Mouse (Mus musculus) G1E-ER4 (cell line): Measurements from ENCODE around the gene Efhb. TPM values are rescaled to one million over a fixed set of nuclear protein-coding genes. Genes with fewer than 3 reads are reported as not detected.

Source experiments
- GATA1 ChIP-seq: IDR thresholded peaks from one replicate; pipeline ENCODE4 v1.8.0; 2012; ENCODE audit warnings: low read length, inconsistent platforms
- polyA plus RNA-seq: library from polyadenylated mRNA; stranded (reverse); fragments of >175 nt; gene quantifications from 2 replicates; pipeline ENCODE4 v1.2.3, GENCODE M21; 2012

The Efhb gene
- not detected in 2 replicates for polyA plus RNA-seq

DNA sequence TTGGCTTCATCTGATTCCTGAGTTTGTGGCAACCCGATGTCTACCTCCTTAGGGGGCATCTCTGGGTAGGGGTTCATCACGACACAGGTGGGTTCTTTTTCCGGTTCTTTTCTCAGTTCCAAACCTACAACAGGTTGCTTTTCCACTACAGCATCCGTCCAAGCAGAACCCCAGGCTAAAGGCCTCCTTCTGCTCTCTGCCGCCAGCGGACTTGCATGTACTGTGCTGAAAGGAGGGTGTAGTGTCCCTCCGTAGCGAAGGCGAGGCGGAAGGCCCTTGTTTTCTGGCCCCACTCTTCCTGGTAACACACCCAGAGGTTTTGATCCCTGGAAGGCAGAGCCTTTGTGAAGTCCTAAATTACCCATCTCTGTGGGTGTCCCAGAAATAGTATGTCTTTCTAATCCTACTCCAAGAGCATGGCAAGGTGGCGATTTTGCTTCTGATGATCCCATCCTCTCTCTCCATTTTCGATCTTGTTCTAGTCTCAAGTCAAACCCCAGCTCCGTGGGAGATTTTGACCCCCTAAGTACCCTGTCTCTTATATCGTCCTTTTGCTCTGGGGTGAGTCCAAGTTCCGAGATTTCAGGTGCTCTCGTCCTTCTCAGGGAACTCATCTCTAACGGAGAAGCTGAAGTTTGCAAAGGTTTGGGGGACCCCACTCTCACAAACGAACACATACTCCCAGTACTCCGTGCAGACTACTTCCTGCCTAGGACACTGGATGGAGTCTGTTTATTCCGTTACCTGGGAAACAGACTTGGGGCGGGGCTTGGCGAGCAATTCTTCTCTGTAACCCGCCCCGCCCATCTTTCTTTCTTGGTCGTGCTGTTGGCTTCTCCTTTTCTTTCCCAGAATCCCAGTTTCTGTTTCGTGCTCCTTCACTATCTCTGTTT, at the start of gene Efhb:
Gene Efhb (minus strand): TSS at position 719 of the 893 bp plus-strand sequence.
- TF ChIP-seq GATA1, result no peak

DNA sequence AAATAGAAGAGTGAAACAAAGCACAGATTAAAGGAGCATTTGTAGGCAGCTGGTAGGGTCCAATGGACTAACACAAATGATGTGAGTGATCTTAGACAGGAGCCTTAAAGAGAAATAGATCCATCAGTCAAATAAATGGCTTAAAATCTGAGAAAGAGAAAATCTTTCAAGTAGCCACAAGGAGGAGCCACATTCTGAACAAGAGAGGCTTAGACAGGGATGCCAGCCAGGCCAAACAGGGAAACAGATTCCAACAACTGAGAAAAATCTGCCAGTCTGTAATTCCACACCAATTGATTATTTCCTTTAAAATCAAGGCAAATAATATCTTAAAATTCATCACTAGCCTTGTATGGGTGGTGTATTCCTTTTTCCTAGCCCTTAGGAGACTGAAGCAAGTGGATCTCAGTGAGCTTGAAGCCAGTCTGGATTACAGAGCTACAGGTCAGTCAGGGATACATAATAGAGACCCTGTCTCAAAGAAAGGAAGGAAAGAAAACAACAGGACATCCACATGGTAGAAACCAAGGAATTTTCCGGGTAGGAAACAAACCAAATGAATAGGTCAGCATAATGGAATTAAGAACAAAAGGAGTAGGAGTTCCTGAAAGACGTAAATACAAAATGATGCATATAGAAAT, 49.3 kb upstream of the Efhb start:
- no peak for TF ChIP-seq GATA1

DNA sequence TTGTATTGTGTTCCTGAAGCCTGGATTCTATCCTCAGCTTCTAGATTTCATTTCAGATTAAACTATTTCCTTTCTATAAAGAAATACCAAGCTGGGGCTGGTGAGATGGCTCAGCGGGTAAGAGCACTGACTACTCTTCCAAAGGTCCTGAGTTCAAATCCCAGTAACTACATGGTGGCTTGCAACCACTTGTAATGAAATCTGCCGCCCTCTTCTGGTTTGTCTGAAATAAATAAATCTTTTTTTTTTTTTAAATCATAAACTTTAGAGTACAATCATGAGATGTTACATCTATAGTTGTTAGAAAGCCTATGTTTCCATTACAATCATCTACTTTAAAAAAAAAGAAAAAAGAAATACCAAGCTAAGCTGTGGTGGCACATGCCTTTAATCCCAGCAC, 39.8 kb upstream of the Efhb start:
- no peak for TF ChIP-seq GATA1

DNA sequence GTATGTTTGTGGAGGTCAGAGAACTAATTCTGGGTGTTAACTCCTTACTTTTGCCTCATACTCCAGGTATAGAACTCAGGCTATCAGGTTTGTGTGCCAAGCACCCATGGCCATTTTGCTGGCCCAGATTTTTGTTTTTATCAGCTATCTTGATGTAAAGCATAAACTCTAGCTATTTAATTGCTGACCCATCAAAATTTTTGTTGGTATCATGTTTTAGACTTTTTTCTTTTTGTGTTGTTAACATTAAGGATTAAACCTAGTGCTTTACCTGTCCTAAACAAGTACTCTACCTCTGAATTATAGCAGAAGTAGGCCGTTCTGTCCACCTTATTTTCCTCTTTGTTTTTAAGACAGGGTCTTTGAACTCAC, 25.9 kb upstream of the Efhb start:
- no peak for TF ChIP-seq GATA1

DNA sequence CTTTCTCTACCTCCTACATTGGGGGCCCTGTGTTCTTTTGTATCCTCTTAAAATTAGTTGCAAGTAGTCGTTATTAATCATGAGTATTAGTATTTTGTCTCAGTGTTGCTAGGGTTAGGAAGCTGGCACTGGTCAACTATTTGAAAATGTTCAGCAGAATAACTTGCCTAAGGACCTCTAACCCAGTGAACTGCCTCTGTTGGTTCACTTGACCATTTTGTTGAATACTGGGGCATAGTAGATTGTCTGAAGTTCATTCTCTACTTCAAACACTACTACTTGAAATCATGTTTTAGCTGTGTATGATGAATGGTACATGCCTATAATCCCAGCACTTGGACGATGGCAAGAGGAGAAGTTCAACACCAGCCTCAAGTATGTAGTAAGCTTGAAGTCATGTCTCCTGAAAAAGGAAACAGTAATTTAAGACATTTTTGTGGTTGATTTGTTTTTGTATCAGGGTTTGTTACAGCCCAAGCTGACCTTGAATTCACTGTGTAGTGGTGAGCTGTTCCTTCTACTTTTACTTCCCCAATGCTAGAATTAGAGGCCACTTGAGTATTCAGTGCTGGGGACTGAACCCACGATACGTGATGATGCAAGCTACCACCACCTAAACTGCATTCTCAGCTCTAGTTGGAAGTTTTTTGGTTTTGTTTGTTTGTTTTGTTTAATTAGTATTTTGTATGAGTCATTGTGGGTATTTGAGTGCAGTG, 25.3 kb upstream of the Efhb start:
- no peak for TF ChIP-seq GATA1

DNA sequence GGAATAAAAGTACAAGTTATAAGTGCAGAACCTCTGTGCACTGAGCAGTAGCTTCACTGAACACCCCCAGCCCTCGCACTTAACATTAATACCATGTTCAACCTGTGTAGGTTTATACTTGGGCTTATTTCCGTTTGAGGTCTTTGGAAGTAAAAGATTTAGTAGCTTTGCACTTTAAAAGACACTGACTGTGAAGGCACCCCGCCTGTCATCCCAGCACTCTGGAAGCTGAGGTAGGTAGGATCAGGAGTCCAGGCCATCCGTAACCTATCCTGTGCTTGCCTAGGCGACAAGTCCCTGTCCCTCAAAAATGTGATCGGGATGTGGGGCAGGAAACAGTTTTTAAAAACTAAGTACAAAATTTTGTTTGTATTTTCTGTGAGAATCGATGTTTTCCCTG, 17.3 kb upstream of the Efhb start:
- TF ChIP-seq GATA1, result no peak

DNA sequence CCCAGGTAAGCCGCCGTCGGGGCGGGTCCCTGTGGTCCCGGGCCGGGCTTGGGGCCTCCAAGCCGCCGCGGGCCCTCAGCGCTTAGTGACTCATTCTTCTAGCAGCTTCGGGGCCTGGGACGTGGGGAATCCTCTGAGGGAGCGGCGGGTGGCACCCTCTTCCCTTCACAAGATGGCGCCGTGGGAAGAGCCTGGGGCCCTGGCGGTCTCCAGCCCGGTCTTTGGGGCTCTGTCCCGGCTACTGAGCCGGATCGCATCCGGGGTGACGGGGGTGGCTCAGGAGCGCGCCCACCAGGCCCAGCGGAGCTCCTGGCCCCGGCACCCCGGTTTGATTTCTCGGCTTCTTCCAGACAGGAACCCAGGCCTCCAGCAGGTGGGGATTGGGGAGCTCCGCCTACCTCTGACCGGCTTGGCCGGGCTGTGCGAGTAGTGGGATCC, 16.5 kb upstream of the Efhb start:
- TF ChIP-seq GATA1, result no peak

DNA sequence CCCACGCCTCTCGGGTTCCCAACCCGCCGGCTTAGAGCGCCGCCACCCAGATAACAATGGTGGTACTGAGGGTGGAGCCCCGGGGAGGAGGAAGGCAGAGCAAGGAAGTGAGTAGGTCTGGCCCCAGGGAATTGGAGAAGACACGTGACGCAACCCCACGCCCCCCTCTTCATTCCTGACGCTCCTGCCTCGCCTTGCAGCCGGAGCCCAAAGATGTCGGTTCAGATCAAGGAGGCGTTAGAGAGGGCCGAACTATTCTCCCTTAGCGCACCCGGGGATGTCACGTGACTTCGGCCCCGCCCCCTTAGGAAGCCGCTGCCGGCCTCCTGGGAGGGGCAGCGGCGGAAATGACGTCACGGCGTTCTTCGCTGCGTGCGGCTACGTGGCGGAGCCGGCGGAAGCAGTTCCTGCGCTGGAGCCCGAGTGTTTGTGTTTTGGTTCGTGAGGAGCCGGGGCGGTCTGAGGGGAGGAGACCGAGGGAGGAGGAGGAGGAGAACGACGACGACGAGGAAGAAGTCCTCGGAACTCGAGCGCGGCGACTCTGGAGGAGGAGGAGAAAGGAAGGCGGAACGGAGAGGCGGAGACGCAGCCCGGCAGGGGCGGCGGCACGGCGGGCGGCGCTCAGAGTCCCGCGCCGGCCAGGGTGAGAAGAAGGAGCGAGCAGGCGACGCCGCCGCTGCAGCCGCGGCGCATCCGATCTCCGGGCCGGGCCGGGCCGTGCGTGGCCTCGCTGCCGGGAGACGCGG, 15.9 kb upstream of the Efhb start, which contains the start of gene Rab5a:
Gene Rab5a (plus strand): TSS at position 377 of the 746 bp plus-strand sequence.
- no peak for TF ChIP-seq GATA1

DNA sequence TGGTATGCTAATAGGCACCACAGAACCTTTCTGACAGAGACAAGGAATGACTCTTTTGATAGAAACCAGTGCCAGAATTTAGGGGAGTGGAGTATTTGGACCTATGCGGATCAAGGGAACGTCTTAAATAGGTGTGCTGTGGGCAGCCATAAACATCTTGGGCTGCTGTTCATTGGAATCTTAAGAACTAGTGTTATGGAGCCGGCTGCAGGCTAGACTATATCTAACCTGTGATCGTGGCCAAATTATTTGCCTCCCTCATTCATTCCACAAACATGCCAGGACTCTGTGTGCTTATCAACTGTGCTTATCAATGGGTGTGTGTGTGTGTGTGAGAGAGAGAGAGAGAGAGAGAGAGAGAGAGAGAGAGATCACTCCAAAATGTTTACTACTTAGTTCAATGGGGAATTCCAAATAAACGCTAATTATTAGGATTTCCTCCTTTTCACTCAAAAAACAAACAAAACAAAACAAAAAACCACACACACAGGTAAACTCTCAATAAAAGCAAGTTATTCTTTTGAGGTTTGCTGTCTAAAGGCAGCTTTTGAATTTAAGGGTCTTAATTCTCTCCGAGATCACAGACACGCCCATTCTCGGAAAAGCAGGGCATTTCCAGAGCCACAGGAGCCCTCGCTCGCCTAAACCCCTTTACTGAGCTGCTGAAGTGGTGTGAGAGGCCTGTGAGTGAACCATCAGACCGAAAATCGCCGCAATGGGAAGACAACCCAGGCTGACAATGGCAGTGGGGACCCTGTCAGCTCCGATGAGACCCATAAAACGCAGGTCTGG, 15.1 kb upstream of the Efhb start:
- peak; percentile 13 for TF ChIP-seq GATA1

DNA sequence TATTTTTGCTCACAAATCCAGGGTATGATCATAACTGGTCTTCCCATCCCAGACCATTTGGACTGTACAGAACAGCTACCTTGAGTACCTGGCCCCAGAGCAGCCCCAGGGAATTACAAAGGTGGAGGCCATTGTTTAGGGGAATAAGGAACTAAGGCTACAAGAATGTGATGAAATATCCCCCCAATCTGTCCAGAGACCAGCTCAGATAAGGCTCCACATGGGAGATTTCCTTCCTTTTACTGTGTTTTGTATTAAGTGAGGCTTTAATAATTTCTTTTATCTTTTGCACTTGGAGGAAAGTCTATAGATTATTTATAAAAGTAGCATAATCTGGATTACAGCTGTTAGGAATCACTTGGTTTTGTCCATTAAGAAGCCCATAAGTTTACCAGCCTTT, 5.6 kb upstream of the Efhb start:
- TF ChIP-seq GATA1, result no peak

DNA sequence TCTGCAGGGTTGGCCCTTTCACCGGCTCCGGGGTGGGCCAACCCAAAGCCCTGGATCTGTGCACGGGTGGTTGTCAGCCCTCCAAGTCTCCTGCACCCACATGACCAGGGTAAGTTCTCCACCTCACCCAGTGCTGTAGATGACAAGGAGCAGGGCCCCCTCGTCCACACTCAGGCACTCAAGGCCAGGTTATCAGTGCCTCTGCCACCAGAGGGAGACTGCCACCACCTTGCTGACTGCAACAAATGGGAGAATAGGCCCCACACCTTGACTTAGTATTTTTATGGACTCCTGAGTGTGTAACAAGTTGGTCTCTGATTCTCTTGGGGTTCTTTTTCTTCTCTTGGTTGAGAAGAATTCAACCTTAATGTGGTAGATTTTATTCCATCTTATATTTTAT, 2.4 kb upstream of the Efhb start:
- TF ChIP-seq GATA1, result no peak

DNA sequence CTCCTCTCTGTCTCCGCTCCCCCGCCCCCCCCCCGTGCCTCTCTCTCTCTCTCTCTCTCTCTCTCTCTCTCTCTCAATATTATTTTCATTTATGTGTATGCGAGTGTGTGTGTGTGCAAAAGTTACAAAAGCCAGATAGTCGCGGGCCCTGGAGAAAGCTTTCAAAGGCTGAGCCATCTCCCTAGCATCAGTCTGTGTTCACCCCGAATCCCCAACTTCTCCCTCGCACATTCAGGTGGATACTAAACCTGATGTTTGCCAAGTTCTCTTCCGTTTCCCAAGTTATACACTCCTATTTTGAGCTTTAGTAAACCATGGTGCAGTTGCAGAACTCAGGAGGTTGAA, 347 bp upstream of the Efhb start:
- no peak for TF ChIP-seq GATA1

DNA sequence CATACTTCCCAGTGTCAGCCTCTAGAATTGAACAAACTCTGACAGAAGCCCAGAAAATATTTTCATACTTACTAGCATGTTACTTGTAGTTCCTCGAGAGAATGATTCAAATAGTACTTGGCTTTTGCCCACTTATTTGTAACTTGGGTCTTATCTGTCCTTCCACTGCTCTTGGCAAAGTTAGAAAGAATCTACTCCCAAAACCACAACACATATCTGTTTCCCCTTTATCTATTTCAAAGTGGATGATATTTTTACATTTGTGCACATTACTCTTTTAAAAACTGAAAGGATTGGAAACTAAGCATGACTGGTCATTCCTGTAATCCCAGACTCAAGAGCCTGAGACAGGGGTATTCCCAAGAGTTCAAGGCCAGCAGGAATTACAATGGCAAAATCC, 6.4 kb downstream of the Efhb start:
- TF ChIP-seq GATA1, result no peak

DNA sequence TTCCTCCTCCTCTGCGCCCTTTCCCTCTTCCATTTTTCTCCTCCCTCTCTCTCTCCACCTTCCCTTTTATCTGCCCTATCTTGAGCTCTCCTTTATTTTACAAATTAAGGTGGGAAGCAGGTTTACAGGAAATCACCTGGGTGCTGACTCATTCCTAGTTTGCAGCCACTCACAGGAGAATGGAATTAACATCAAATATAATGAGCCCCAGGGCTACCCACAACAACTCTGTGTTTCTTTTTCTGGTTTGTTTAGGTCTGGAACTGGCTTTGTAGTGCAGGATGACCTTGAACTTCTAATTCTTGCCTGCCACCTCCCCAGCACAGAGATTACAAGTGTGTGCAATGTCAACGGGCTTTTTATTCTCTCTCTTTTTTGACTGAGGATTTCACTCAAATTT, 7.0 kb downstream of the Efhb start:
- no peak for TF ChIP-seq GATA1
